Mouse (Mus musculus): Measurements from ENCODE around the gene Rfxap. TPM values are rescaled to one million over a fixed set of nuclear protein-coding genes. Genes with fewer than 3 reads are reported as not detected.

Gene Rfxap
- 51.5 and 74.3 TPM in 2 replicates for polyA plus RNA-seq (2012; rRNA removed)

GRCm38 (mm10) chr3:54807666-54808217 lies at the start of gene Rfxap:
Gene Rfxap, minus strand, starts transcription at chr3:54807791.

DNA sequence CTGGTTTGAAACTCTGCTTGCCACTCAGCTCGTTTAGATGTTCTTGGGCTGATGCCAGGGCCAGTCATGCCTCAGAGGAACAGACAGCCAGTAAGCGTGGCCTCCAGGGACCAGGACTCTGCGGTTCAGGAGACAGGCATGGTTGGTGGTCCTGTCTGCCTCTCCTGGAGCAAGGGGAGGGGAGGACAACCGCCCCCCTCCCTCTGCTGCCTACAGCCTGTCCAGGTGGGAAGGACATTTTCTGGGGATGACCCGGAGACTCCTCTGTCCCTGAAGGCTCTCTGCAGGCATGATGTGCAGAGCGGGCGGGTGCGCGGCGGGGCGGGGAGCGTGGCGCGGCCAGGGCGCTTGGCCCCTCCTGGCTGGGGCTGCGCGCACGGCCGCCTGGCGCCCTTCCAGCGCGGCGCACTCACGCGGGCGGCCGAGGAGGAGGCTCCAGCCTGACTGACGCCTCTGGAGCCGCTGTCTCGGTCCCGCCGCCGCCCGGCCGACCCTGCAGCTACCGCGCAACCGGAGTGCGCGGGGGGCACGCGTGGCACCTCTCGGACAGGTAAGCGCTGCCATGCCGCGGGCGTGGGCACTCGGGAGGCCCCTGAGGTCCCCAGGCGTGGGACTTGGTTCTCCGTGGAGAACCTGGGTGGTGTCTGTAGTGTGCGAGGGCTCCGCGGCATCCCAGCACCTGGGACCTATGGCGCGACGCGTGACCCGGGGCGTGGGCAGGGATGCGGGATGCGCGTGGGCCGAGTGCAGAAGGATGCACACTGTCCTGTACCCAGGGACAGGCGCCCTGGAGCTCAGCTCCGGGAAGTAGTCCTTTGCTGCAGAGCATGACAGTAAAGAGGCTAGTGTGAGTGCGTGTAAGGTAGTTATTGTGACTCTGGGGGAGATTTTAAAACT lies 52.2 kb downstream of the Rfxap start, which contains the start of gene Smad9:
TSS of gene Smad9 (plus strand) at position 438 of the 897 bp plus-strand sequence.

Other genes starting within 250 kb of the Rfxap start
- 41.9 and 59.2 TPM in 2 replicates for gene Supt20, start 115.0 kb downstream of the Rfxap start, polyA plus RNA-seq (2012; rRNA removed)
- gene Gm21958, start 93.4 kb downstream of the Rfxap start, polyA plus RNA-seq (2012; rRNA removed) = not detected in 2 replicates
- gene Exosc8, start 72.4 kb downstream of the Rfxap start, polyA plus RNA-seq (2012; rRNA removed) = 22.0 and 30.3 TPM in 2 replicates
- gene Alg5, start 72.3 kb downstream of the Rfxap start, polyA plus RNA-seq (2012; rRNA removed) = 11.7 and 12.1 TPM in 2 replicates
- 2.2 and 2.9 TPM in 2 replicates for gene Smad9, start 52.2 kb downstream of the Rfxap start, polyA plus RNA-seq (2012; rRNA removed)
- gene Sertm1, start 108.1 kb upstream of the Rfxap start, polyA plus RNA-seq (2012; rRNA removed) = 0.03 TPM in 1 of 2 replicates, not detected in the other
- gene Ccna1, start 247.7 kb upstream of the Rfxap start, polyA plus RNA-seq (2012; rRNA removed) = 0.28 and 0.46 TPM in 2 replicates

Data from ovary, adult 2 months (tissue).